Mouse (Mus musculus) thymus, postnatal 4 days (tissue): ENCODE data around the gene Plau.

Source experiments
- DNase-seq: peaks from one replicate; pipeline ENCODE4 v3.0.0; 2021

Gene Plau

GRCm38 (mm10) chr14:20809349-20809748 lies 27.1 kb upstream of the Plau start:
- DNase-seq = no peak

- DNase-seq = no peak
Observed at GRCm38 (mm10) chr14:20809820-20810219, 26.6 kb upstream of the Plau start.

DNA sequence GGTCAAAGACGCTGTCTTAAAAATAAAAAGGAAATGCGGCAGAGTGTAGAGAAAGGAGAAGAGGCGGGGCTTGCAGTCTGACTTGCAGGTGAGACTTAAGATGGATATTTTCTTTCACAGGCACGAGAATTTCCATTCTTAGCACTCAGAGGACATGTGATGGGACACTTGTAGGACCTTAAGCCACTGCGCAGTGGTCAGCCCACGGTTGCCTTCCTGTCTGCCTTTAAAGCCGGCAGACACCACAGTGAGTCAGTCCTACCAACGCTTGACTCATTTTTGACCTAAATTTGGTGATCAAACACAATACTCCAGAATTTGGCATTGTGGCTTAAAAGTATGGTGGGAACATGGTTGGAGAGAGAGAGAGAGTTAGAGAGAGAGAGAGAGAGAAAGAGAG lies 25.2 kb upstream of the Plau start:
- DNase-seq = no peak

GRCm38 (mm10) chr14:20811779-20812406 lies 24.6 kb upstream of the Plau start:
- no peak for DNase-seq

DNA sequence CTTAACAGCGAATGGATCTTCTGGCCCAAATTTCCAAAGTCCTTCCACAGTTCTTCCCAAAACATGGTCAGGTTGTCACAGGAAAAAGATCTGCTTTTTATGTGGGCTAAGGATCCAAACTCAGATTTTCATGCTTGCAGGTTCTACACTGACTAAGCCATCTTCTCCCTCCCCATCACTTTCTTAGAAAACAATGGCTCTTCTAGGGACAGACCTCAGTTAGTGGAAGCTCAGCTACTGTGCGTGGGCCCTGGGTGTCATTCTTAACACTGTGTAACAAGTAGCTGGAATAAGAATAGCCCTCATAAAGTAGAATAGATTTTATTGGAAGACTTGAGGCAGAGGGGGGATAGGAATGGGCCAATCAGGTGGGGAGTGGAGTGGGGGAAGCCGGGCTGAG lies 21.0 kb upstream of the Plau start:
- no peak for DNase-seq

DNA sequence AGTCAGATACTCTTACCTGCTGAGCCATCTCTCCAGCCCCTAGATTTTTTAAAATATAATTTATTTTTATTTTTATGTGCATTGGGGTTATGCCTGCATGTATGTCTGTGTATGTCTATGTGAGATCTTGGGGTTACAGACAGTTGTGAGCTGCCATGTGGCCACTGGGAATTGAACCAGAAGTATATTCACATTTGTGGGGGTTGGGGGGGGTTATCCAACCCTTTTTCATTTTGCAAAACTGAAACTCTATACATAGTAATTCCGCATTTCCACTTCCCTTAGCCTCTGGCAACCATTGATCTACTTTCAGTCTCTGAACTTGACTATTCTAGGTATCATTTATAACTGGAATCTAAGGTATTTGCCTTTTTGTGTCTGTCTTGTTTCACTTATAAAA lies 11.9 kb upstream of the Plau start:
- DNase-seq = no peak

- DNase-seq = no peak
Observed at GRCm38 (mm10) chr14:20825516-20825915, 10.9 kb upstream of the Plau start.

GRCm38 (mm10) chr14:20827061-20827460 lies 9.4 kb upstream of the Plau start:
- no peak for DNase-seq

- no peak for DNase-seq
Observed at GRCm38 (mm10) chr14:20827491-20827890, 9.0 kb upstream of the Plau start.

- DNase-seq = no peak
Observed at GRCm38 (mm10) chr14:20828524-20828923, 7.9 kb upstream of the Plau start.

DNA sequence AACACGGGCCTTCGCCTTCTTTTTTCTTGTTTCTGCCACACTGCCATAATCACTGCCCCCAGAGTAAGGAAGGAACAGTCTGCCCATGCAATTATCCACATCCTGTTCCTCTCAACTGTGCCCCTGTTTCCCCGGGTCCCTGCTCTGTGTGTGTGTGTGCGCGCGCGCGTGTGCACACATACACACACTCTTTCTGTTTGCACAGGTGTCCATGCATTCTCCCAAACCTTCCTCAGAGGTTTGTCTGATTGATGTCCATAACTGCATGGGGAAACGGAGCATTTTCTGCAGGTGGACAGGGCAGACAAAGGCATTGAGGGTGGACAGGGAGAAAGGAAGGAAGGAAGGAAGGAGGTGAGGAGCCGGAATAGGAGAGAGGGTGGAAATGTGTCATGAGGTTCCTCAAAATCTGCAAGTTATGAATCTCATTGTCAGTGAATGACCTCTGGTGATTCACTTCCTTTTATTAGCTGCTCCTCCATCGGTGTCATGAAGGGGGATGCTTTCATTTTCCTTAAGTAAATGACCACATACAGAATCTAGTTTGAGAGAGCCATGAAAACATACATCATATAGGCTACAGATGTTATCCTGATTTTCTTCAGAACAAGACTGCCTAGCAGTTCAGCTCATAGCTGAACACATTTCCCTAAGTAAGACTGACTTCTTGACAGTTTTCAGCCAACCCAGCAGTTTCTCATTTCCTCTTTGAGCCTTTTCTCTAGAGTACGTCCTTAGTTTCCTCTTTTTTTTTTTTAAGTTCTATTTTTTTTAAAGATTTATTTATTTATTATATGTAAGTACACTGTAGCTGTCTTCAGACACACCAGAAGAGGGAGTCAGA lies 6.7 kb upstream of the Plau start:
- no peak for DNase-seq

- DNase-seq = no peak
Observed at GRCm38 (mm10) chr14:20831141-20831910, 5.1 kb upstream of the Plau start.

- DNase-seq = no peak
Observed at GRCm38 (mm10) chr14:20831915-20832314, 4.5 kb upstream of the Plau start.

DNA sequence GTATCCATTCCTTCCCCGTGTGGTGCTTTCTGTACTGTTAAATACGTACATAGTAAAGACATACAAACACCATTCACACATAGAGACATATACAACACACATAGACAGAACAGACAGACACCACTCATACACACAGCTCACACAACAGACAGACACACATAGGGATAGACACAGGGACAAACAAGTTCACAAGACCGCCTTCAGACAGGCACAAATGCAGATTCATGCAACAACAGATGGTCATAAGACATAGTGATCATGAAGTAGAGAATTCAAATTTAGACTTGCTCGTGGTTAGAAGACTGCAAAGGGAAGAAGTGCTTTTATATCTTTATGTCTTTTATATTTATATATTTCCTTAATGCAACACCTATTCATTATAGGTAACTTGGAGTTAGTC lies 2.9 kb upstream of the Plau start:
- DNase-seq = no peak

DNA sequence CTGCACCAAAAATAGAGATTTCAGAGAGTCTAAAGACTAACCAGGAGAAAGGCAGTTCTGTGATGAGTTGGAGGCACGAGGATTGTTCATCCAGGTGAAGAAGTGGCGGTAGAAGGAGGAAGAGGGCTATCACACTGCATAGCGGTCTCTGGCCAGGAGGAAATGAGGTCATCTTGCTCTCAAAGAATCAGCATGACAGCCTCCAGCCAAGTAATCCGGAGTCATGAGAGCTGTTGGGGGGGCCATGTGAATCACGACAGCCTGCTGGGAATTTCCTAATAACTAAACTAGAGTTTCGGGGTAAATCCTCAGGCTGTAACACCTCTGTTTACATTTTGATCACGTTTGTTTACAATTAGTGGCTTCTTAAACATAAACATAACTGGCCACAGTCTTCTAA lies 2.3 kb upstream of the Plau start:
- no peak for DNase-seq

DNA sequence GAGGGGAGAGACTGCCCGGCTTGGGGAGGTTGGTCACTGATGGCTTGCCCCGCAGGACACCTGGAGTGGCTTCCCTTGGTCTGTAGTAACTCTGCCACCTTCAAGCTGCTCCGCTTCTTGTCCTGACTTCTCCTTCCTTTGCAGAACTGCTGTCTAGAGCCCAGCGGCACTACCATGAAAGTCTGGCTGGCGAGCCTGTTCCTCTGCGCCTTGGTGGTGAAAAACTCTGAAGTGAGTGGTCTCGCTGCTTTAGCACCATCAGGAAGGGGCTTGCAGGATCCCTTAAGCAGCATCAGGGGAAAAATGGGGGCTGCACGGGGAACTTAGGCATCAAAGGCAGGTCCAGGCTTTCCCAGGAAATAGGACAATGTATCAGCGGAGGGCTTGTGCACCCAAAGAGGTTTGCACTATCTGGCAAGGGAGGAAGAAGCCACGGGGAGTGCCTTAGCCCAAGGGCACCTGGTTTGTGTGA lies 481 bp downstream of the Plau start:
- DNase-seq = peak; percentile 42

DNA sequence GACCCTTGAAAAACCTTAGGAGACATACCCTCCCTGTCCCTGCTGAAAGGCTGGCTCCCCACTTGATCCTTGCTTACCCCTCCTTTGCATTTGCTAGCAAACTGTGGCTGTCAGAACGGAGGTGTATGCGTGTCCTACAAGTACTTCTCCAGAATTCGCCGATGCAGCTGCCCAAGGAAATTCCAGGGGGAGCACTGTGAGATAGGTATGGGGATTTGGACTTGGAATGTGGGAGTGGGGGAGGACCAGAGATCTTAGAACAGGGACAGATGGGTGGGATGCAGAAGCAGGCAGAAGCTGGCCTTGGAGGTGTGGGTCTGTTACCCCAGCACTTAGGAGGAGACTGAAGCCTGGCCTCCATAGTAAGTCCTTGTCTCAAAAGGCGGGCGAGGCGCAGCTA lies 1.2 kb downstream of the Plau start:
- no peak for DNase-seq

DNA sequence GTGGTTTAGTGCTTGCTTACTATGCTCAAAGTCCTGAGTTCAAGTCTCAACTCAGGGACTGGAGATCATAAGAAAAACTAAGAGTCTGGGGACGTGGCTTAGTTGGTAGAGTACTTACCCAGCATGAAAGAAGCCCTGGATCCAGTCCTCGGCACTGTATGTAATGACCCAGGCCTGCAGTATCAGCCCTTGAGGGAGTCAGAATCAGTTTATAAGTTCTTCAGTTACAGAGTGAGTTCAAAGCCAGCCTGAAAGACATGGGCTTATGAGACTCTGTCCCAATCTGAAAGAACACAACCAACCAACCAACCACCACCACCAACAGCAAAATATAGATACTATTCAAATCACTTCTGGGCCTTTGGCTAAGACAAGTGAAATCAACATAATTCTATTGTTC lies 5.1 kb downstream of the Plau start:
- no peak for DNase-seq

DNA sequence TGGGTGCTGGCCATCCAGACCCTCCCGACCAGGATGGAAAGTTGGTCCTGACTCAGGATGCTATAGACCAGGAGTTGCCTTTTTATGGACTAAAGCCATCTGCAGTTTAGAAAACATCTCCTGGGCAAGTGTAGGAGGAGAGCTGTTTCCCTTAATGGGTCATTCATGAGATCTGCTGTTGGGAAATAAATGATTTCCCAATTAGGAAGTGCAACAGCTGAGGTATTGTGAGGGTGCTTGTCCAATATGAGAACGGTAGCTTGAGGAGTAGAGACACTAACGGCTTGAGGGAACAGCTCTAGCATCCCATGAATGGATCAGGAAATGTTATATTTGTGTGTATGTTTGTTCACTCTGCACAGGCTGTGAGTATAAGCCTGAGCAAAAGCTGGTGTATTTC lies 6.2 kb downstream of the Plau start:
- no peak for DNase-seq

DNA sequence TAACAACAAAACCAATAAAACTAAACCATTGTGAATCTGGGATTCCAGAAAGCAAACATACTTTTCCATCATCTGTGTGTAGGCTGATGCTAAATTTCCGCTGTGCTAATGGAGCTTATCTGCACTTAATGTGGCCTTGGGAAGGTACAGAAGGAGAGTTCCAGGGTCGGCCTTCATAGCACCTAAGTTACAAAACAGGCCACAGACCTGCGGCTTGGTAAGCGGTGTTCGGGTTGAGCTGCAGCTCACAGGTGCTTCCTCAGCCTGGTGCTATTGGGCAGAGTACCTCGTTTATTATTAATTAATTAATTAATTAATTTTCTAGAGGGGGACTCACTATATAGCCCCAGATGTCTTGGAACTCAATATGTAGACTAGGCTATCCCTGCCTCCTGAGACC lies 7.7 kb downstream of the Plau start:
- DNase-seq = no peak

- DNase-seq = no peak
Observed at GRCm38 (mm10) chr14:20844671-20845576, 8.5 kb downstream of the Plau start.

DNA sequence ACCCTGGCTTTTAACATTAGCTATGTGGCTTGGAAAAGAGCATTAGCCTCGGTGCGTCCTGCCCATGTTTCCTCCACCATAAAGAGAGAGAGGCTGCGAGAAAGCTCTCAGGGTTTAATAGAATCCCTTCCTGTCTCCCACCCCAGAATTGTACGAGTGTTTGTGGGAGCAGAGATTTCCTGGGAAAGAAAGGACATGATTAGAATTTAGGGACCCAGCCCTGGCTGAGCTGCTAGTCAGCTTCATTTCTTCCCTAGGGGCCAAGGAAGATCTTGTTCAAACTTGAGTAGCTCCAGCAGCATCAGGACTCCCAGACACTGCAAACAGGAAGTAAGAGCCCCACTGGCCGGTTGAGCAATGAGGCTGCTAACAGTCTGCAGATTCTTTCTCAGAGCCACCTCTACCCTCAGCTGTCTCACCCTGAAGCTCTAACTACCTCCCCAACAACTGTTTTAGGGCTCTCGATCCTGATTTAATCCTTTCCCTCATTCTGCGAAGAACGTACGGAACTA lies 9.2 kb downstream of the Plau start:
- DNase-seq = peak; percentile 56
